Mouse (Mus musculus) lung, adult 10 weeks (tissue): ENCODE results near the gene Vmn1r196. TPM values are rescaled to one million over a fixed set of nuclear protein-coding genes. Genes with fewer than 3 reads are reported as not detected.

Source experiments
- polyA plus RNA-seq: library from polyadenylated mRNA; stranded (reverse); fragments of 350-450 nt; fragmentation: Illumina TruSeq; extraction: RNeasy Lipid Tissue Mini Kit (QIAGEN cat#74804); gene quantifications from one replicate; pipeline ENCODE4 v1.2.3, GENCODE M21; 2014; ENCODE audit warnings: low read depth, low replicate concordance; ENCODE audit not compliant: insufficient read depth

The Vmn1r196 gene
- polyA plus RNA-seq, result not detected

DNA sequence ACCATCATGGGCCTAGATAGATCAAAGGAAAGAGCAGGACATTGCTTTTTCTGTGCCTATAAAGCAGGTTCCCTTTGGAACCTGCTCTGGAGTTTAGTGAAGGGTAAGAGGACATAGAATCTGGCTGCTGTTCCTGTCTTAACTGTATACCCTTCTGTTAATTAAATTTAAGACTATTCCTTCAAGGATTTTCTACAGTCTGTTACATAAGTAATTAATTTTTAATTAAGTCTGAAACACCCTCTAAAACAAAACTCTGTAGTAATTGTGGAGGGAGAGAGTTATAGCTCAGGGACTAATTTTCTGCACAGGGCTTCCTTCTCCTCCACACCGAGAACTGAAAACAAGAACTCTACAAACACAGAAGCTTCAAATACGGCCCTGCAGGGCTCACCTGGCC, at the start of gene Vmn1r196:
Vmn1r196 (plus strand) TSS at position 301 of the 400 bp plus-strand sequence.

DNA sequence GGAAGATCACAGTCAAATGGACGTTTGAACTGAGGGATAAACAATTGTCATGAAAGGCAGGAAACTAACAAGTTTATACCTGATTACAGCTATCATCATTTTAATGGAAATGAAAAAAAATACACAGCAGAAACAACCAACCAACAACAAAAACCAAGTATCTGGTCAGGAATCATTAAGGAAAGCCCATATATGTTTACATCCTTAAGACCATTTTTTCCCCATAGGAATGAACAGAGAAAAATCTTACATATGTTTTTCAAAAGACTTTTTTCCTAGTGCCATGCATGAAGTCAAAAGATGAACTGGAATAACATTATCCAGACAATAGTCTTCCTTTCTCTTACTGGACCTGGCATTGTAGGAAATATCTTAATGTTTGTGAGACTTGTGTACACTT, 45.8 kb upstream of the Vmn1r196 start, which contains the start of gene Vmn1r194:
Vmn1r194 (plus strand) TSS at position 301 of the 400 bp plus-strand sequence.

GRCm38 (mm10) chr13:22270222-22270621, 19.5 kb upstream of the Vmn1r196 start, which contains the start of gene Vmn1r195:
TSS of gene Vmn1r195 (plus strand) at chr13:22270522.

DNA sequence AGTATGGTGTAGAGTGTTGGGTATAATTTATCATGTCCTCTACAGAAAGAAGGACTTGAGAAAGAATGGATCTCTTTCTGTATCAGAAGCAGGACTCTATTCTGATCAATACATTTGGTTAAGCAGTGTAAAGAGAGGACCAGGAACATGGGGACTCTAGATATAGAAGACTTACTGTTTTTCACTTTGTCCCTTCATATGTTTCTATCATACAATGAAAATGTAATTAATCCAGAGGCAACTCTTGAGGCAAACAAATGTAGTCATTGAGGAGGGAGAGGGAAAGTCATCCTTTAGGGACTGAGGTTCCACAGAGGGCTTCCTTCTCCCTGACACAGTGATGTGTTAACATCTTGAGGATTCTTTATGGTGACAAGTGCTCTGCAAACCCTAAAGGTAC, 34.6 kb downstream of the Vmn1r196 start, which contains the start of gene Vmn1r197:
Vmn1r197 (plus strand) TSS at position 301 of the 400 bp plus-strand sequence.

Other genes starting within 250 kb of the Vmn1r196 start
- gene Hist1h4i, start 248.6 kb upstream of the Vmn1r196 start, polyA plus RNA-seq, result 3.2 TPM
- gene Hist1h2ag, start 247.0 kb upstream of the Vmn1r196 start, polyA plus RNA-seq, result not detected
- gene Hist1h2bj, start 246.7 kb upstream of the Vmn1r196 start, polyA plus RNA-seq, result not detected
- not detected for gene Vmn1r188, start 205.5 kb upstream of the Vmn1r196 start, polyA plus RNA-seq
- gene Vmn1r189, start 184.1 kb upstream of the Vmn1r196 start, polyA plus RNA-seq, result not detected
- gene Vmn1r191, start 106.0 kb upstream of the Vmn1r196 start, polyA plus RNA-seq, result not detected
- not detected for gene Vmn1r192, start 98.8 kb upstream of the Vmn1r196 start, polyA plus RNA-seq
- gene Vmn1r193, start 66.8 kb upstream of the Vmn1r196 start, polyA plus RNA-seq, result not detected
- not detected for gene Vmn1r194, start 45.7 kb upstream of the Vmn1r196 start, polyA plus RNA-seq
- gene Vmn1r195, start 19.4 kb upstream of the Vmn1r196 start, polyA plus RNA-seq, result not detected
- gene Vmn1r197, start 34.7 kb downstream of the Vmn1r196 start, polyA plus RNA-seq, result not detected
- gene Vmn1r198, start 60.4 kb downstream of the Vmn1r196 start, polyA plus RNA-seq, result not detected
- gene Vmn1r199, start 89.9 kb downstream of the Vmn1r196 start, polyA plus RNA-seq, result not detected
- gene Vmn1r200, start 100.5 kb downstream of the Vmn1r196 start, polyA plus RNA-seq, result not detected
- not detected for gene Vmn1r201, start 182.0 kb downstream of the Vmn1r196 start, polyA plus RNA-seq
- gene Vmn1r202, start 215.5 kb downstream of the Vmn1r196 start, polyA plus RNA-seq, result not detected
- not detected for gene Vmn1r203, start 228.2 kb downstream of the Vmn1r196 start, polyA plus RNA-seq